Mouse (Mus musculus) testis, postnatal 14 days (tissue): Measurements from ENCODE around the gene Jade1.

Experiments
- DNase-seq: peaks from one replicate; pipeline ENCODE4 v3.0.0; 2021; ENCODE audit warnings: low spot score

The Jade1 gene

GRCm38 (mm10) chr3:41599226-41599625 is 43.7 kb downstream of the Jade1 start:
- DNase-seq, result no peak

- no peak for DNase-seq
Observed at GRCm38 (mm10) chr3:41599806-41600589, 44.5 kb downstream of the Jade1 start.

GRCm38 (mm10) chr3:41601226-41602020 is 45.9 kb downstream of the Jade1 start:
- DNase-seq, result no peak

DNA sequence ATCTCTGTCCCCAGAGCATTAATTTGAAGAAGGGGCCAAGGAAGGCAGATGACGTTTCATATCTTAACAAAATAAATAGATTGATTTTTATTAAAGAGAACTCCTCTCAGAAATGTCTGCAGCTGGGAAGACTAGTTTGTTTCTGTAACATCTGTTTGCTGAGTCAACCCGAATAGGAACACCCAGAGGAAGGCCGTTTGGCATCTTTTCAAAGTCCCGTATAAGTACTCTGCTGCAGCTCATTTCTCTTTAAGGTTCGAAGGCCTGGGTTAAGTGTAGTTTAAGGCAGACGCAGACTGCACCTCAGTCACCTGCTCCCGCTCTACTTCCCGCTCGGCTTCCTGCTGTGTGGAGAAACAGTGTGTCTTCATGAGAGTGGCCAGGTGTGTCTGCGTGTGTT is 47.4 kb downstream of the Jade1 start:
- no peak for DNase-seq

- no peak for DNase-seq
Observed at GRCm38 (mm10) chr3:41603470-41604019, 48.0 kb downstream of the Jade1 start.

DNA sequence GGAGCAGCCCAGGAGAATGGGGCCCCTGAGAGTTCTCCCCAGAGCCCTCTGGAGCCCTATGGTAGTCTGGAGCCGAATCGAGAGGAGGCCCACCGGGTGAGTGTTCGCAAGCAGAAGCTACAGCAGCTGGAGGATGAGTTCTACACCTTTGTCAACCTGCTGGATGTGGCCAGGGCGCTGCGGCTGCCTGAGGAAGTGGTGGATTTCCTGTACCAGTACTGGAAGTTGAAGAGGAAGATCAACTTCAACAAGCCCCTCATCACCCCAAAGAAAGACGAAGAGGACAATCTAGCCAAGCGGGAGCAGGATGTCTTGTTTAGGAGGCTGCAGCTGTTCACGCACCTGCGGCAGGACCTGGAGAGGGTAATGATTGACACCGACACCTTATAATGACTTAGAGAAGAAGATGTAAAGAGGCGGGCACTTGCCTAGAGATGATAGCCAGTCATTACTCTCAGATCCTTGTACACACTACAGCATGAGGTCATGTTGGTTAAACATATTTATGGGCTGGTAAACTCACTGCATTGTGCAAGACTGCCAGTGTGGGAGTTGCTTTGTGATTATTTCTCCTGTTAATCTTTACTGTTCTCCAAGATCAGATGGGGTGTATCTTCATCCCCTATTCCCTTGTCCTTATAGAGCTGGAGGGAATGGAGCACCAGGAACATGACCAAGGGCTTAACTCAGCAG is 49.2 kb downstream of the Jade1 start:
- no peak for DNase-seq

DNA sequence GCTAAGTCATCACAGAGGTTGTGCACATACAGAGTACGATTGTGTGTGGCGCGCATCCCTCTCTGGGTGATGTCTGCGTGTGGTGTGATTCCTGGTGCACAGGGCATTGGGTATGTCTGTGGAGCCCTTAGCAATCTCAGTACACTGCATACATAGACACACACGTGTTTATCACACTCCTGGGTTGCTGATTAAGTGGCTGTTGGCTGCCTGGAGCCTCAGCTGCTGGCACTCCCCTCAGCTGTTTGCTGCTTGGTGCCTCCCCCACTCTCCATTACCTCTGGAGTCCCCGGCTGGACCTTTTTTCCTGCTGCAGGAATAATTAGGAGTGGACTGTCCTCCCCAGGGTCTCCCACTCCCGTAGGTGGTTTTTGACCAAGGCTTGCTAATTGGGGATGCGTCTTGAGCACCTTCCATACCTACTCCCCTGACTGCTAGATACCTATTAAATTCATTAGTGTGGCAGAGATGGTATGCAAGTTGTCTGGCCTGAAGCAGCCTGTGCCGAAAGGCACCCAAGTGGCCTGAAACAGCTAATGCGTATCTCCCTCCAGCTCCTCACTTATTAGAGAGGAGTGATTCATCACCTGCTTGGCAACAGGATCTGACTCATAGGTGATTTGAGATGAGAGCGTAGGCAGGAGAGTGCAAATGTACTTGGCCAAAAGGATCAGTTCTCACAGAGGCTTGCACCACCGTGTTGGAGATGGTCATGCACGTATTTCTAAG is 50.2 kb downstream of the Jade1 start:
- DNase-seq, result no peak

- no peak for DNase-seq
Observed at GRCm38 (mm10) chr3:41606330-41606664, 50.8 kb downstream of the Jade1 start.

GRCm38 (mm10) chr3:41607050-41607449 is 51.5 kb downstream of the Jade1 start:
- DNase-seq, result no peak

GRCm38 (mm10) chr3:41607467-41607866 is 51.9 kb downstream of the Jade1 start:
- DNase-seq, result no peak

DNA sequence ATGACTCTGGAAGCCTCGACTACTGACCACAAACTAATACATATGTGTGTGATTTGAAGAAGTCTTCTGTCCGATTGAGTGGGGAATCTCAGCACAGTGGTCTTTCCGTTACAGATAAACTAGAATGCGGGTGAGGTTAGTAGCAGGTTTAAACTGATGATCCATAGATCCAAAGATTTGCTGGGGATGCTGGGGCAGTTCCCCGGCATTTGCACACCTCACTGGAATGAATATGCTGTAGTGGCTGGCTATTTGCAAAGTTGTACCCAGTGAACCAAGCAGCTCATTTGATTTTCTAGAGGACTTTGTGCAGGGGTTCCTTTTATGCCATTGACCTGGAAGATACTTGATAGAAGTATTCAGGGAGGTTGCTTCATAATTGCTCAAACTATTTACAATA is 53.5 kb downstream of the Jade1 start:
- DNase-seq, result no peak

- no peak for DNase-seq
Observed at GRCm38 (mm10) chr3:41612211-41612610, 56.7 kb downstream of the Jade1 start.

DNA sequence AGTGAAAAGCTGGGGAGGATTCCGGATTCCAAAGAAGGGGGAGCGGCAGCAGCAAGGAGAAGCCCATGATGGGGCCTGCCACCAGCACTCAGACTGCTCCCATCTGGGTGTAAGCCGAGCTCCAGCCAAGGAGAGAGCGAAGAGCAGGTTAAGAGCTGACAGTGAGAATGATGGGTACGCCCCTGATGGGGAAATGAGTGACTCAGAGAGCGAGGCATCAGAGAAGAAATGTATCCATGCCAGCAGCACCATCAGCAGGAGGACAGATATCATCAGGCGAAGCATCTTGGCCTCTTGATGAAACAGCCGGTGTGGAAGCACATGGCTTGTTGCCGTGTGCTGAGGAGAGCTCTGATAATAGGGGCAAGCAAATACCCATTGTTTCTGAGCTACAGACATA is 58.2 kb downstream of the Jade1 start:
- DNase-seq, result no peak

DNA sequence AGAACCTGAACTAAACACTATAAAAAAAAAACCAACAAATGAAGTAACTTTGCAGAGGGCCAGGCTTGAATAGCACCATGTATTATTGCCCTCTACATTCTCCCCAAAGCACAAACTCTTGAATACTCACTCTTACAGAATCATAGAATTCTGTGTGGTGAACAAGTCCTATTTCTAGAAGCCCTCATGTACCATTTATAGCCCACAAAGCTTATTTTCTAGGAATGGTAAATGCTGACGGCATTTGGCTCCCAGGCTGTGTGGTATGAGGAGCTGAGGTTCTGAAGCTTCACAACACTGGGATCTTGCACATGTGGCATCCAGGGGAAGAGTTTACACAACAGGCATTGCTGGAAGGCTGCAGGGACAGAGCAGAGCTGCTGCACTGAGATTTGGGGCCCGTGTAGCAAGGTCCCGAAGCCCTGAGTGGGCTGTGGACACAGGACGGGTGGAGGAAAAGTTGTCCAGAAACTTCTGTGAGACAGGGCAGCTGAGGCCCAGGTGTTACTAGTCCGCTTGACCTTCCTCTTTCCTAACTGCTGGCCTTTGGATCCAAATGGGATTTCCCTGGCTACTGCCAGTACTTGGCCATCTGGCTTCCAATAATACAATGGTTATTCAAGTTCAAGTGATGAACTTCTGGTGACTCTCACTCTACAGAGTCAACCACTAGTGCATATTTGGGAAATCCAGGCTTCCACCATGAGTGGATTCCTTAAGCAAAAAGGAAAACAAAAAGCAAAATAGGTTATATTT is 58.9 kb downstream of the Jade1 start:
- DNase-seq, result no peak

DNA sequence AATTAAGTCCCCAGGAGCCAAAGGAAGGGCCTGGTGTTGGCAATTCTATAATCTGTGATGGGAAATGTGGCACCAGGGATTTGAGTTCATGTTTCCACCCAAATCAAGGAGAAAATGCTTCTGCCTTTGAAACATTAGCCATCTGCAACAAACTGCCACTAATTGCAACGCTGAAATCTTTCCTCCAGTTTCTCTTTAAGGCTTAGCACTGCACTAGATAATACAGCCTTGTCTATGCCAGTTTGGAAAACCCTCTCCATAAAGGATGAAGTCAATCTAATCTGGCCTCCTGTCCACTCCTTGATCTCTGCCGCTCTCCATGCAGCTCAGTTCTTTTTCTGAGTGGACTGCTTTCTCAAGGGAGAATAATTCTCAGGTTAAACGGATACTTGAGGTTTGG is 62.5 kb downstream of the Jade1 start:
- no peak for DNase-seq

DNA sequence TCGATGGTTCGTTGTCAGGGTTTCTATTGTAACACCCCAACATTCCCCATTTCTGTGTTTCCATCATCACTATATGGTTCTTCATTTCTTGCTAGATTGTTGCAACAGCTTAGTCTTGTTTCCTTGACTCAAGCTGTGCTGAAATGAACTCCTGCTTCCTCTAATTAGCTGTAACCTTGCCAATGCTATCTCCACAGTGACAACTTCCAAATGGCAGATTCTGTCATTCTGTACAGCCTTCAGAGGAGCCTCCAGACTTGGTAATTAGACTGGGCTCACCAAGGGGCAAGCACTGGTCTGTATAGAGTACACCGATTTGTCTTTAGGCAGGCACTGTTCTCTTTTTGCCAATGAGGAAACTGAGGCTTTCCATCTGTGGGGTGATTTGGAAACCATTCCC is 63.0 kb downstream of the Jade1 start:
- DNase-seq, result no peak

GRCm38 (mm10) chr3:41620971-41621370 is 65.4 kb downstream of the Jade1 start:
- DNase-seq, result no peak

DNA sequence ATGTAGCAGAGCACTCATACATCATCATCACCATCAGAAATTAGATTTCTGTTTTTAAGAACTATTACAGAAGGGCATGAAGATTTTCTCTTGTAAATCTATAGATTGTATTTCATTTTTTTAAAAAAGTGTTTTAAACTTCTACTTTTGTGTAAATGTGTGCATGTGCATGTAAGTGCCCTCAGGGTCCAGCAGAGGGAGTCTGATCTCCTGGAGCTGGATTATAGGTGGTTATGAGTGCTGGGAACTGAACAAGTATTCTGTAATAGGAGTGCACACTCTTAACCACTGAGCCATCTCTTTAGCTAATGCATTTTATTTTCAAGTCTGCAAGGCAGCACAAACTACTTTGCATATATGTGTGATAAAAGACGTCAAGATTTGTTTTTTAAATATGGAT is 100.1 kb downstream of the Jade1 start:
- DNase-seq, result no peak
